Comparison of ENCODE assay signal across 8 mouse cellular contexts in the genomic region with DNA sequence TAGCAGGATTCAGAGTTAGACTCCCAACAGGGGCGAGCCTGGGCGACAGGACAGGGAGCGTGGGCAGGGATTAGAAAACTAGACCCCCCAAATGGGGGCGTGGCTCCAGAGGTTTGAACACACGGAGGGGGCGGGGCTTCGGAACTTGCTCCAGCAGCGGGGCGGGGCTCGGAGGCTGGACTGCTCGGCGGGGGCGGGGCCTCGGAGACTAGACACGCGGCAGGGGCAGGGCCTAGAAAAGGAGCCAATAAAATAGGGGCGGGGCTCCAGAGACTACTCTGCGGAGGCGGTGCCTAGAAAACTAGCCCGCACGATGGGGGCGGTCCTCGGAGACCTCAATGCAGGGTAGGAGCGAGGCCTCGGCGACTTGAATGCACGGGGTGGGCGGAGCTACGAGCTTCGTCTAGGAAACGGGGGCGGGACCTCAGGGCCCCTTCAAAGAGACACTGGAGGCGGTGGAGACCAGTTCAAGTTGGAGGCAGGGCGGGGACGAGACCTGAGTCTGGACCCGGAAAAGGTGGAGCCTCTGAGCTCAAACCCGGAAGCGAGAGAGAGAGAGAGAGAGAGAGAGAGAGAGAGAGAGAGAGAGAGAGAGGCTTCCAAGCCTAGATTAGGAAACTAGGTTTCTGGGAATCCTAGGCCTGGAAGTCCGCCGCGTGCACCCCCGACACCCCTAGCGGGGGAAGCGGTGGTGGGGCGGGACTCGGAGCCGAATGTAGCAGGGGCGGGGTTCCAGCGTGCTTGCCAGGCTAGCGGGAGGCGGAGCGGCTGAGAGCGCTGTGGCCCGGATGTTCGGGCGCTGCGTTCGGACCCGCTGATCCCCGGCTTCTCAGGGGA. TPM values are rescaled to one million over a fixed set of nuclear protein-coding genes. Genes with fewer than 3 reads are reported as not detected.
A peak's percentile ranks its signal among the peaks of the same experiment; 100 is the strongest.
DNase-seq lines count a peak whose midpoint lies in the region; ATAC-seq and TF ChIP-seq lines count a peak whose summit lies in the region.

A gene (minus strand): TSS at position 111 of the 837 bp plus-strand sequence.
A gene (plus strand): TSS at position 261 of the 837 bp plus-strand sequence.

- H3K27ac ChIP-seq in ES-E14 (ENCODE audit: insufficient read depth, low read depth, low read length, poor library complexity, severe bottlenecking): peak within 1 kb of the TSS; percentile 86
- peak within 1 kb of the TSS; percentile 98 for H3K27ac ChIP-seq in forebrain, embryonic 15.5 days (replicated peaks)

- peak within 1 kb of the TSS; percentile 84 for H3K9ac ChIP-seq in ES-E14 (ENCODE audit: insufficient read depth, low read depth, low read length, poor library complexity, severe bottlenecking)
- peak within 1 kb of the TSS; percentile 96 for H3K9ac ChIP-seq in forebrain, embryonic 15.5 days (replicated peaks)

- peak within 1 kb of the TSS; percentile 91 to 95 for H3K4me3 ChIP-seq in ES-E14 (ENCODE audit: insufficient read depth in 1 of 2, low read depth in 1 of 2, low read length in 2 of 2, poor library complexity in 1 of 2, severe bottlenecking in 1 of 2)
- peak within 1 kb of the TSS; percentile 92 for H3K4me3 ChIP-seq in forebrain, embryonic 15.5 days
- peak within 1 kb of the TSS; percentile 80 for H3K4me3 ChIP-seq in lung, adult 2 months (replicated peaks; ENCODE audit: extremely low read depth, low read depth, low read length)

- no peaks in the 10 kb centered on the region; the same call in 1 of the 2 replicates for H3K36me3 ChIP-seq in ES-E14 (ENCODE audit: control insufficient read depth, insufficient read depth, low read length, poor library complexity, severe bottlenecking)
- H3K36me3 ChIP-seq in forebrain, embryonic 15.5 days: no peaks in the 10 kb centered on the region

- peak; percentile 99 for DNase-seq in ES-E14 (ENCODE audit: low read depth, low spot score)
- peak; percentile 98 for DNase-seq in cerebellum, adult 11-12 months
- peak; percentile 99 for DNase-seq in heart, postnatal 25 days (ENCODE audit: low spot score)
- peak; percentile 98 to 99 for DNase-seq in layer of hippocampus, adult 18-20 months (ENCODE audit: low spot score in 2 of 2)
- peak; percentile 97 for DNase-seq in lung, adult 2 months
- peak; percentile 99 for DNase-seq in thymus, adult 18-20 months

- no peaks in the 10 kb centered on the region for H3K9me3 ChIP-seq in ES-E14 (ENCODE audit: control insufficient read depth, insufficient read depth, low read depth, low read length)
- H3K9me3 ChIP-seq in forebrain, embryonic 15.5 days: no peaks in the 10 kb centered on the region

- in situ Hi-C loops in ES-E14 (cut with MboI; ENCODE audit: low sequenced_read_pairs in 2 of 2, unreplicated experiment in 2 of 2): no loop called here

- ATAC-seq in forebrain, embryonic 15.5 days (replicated peaks): peak; percentile 97
- ATAC-seq in neutrophil, adult 5-6 weeks (ENCODE audit: extremely low read depth, insufficient number of reproducible peaks, low FRiP score, poor library complexity, severe bottlenecking): peak; percentile 92

- H3K4me2 ChIP-seq in forebrain, embryonic 15.5 days (replicated peaks): peak within 1 kb of the TSS; percentile 86

- peak; percentile 51; the same call in 1 of the 2 replicates for TF ChIP-seq POLR2A in lung, adult 2 months (IDR thresholded peaks at IDR 0.05; ENCODE audit: borderline replicate concordance, extremely low read depth, low read depth, low read length)

- under 1% methylated on average over 60 of the region's 60 CpGs for WGBS in forebrain, embryonic 15.5 days
- WGBS in lung, adult 2 months: under 1% methylated on average over 60 of the region's 60 CpGs

- peaks cover 3 to 5% of the 10 kb centered on the region in 2 experiments; a peak in 1 of 4 replicates for H3K4me1 ChIP-seq in ES-E14 (ENCODE audit: control insufficient read depth in 2 of 2, insufficient read depth in 2 of 2, low read length in 2 of 2, poor library complexity in 1 of 2)
- H3K4me1 ChIP-seq in forebrain, embryonic 15.5 days: peaks cover 43% of the 10 kb centered on the region
- H3K4me1 ChIP-seq in lung, adult 2 months (ENCODE audit: control insufficient read depth, insufficient read depth, low read length): peaks cover 7% of the 10 kb centered on the region; the same call in 1 of the 2 replicates

- no peaks in the 10 kb centered on the region for H3K27me3 ChIP-seq in forebrain, embryonic 15.5 days

- intact Hi-C loops in heart, postnatal 25 days (cut with DNase I): loop anchor here (10.0 kb wide), 2 partner anchors 449 to 679 kb away; a partner anchor contains a TSS

- no peak for TF ChIP-seq CTCF in lung, adult 2 months (IDR thresholded peaks at IDR 0.05; ENCODE audit: insufficient read depth, low read length)

TF ChIP-seq in ES-E14, 5 proteins besides CTCF, POLR2A, EP300 and RAD21:
- TF ChIP-seq ZC3H11A (IDR thresholded peaks at IDR 0.05; ENCODE audit: borderline replicate concordance, low read depth, low read length) (no peak), HCFC1 (IDR thresholded peaks at IDR 0.05; ENCODE audit: borderline replicate concordance, insufficient read depth, low read length) (peak; percentile 52; the same call in 1 of the 2 replicates)

RNA-seq across cellular contexts. Expression of the first gene that starts in this region (rescaled TPM):
- total RNA-seq in ES-E14 (2012; rRNA removed): 1.8 and 3.0 TPM in 2 replicates
- 7.4 and 8.2 TPM in 2 replicates for polyA plus RNA-seq in forebrain, embryonic 15.5 days (2015; fragmentation: Nextera tagmentation; extraction: Ambion mirVana)
- total RNA-seq in heart, postnatal 25 days (2021): 1 to 10 TPM; 5.7 to 6.7 TPM
- total RNA-seq in layer of hippocampus, adult 18-20 months (2021): 1 to 10 TPM; 2.8 to 3.7 TPM
- 10.5 and 14.0 TPM in 2 replicates for polyA plus RNA-seq in lung, adult 2 months (2012; rRNA removed)
- total RNA-seq in neutrophil, adult 5-6 weeks (2017): not detected in 2 replicates

RNA-seq across cellular contexts. Expression of the second gene that starts in this region (rescaled TPM):
- total RNA-seq in ES-E14 (2012; rRNA removed): 33.2 and 48.3 TPM in 2 replicates
- polyA plus RNA-seq in forebrain, embryonic 15.5 days (2015; fragmentation: Nextera tagmentation; extraction: Ambion mirVana): 123 and 130 TPM in 2 replicates
- 10 to 100 TPM; 21.1 to 21.3 TPM for total RNA-seq in heart, postnatal 25 days (2021)
- 10 to 100 TPM; 49.1 to 50.2 TPM for total RNA-seq in layer of hippocampus, adult 18-20 months (2021)
- polyA plus RNA-seq in lung, adult 2 months (2012; rRNA removed): 56.7 and 81.7 TPM in 2 replicates
- total RNA-seq in neutrophil, adult 5-6 weeks (2017): 17.3 and 23.3 TPM in 2 replicates

Comparison
In these comparisons a context has a peak if more than half of its experiments do, and no peak if none do; other contexts are left out.
1. Peak in every context shown above with its lines: DNase-seq, ATAC-seq, H3K4me3 ChIP-seq and H3K27ac ChIP-seq.